Mouse (Mus musculus) neural tube, embryonic 14.5 days (tissue): Measurements from ENCODE around the gene Timm22. TPM values are rescaled to one million over a fixed set of nuclear protein-coding genes. Genes with fewer than 3 reads are reported as not detected.

Source experiments
- ATAC-seq: fragments of 200-750 bp; cut with Nextera tagmentation; 2 replicates; pipeline ENCODE4 v1.8.0; 2017; ENCODE audit warnings: low read depth, mild to moderate bottlenecking, moderate TSS enrichment, moderate library complexity
- H3K27ac ChIP-seq: fragments of 300-500 bp; sonication (generic); 2 replicates; pipeline ENCODE4 v1.5.1; 2014; ENCODE audit warnings: low read depth, mild to moderate bottlenecking, control low read depth, low read length, moderate library complexity, mixed read lengths
- H3K27me3 ChIP-seq: fragments of 300-500 bp; sonication (generic); 2 replicates; pipeline ENCODE4 v1.6.1; 2014; ENCODE audit warnings: low read length; ENCODE audit not compliant: control insufficient read depth, insufficient read depth
- H3K36me3 ChIP-seq: fragments of 300-500 bp; sonication (generic); 2 replicates; pipeline ENCODE4 v1.6.1; 2014; ENCODE audit warnings: low read length, mixed read lengths; ENCODE audit not compliant: control insufficient read depth, insufficient read depth
- H3K4me1 ChIP-seq: fragments of 300-500 bp; sonication (generic); 2 replicates; pipeline ENCODE4 v1.6.1; 2014; ENCODE audit warnings: low read length; ENCODE audit not compliant: control insufficient read depth, insufficient read depth
- H3K4me2 ChIP-seq: fragments of 300-500 bp; sonication (generic); 2 replicates; pipeline ENCODE4 v1.6.1; 2014; ENCODE audit warnings: mild to moderate bottlenecking, low read depth, low read length, control low read depth
- H3K4me3 ChIP-seq: fragments of 300-500 bp; sonication (generic); 2 replicates; pipeline ENCODE4 v1.5.1; 2014; ENCODE audit warnings: low read depth, low read length, control low read depth, mixed read lengths
- H3K9ac ChIP-seq: fragments of 300-500 bp; sonication (generic); replicated peaks from 2 replicates; pipeline ENCODE4 v1.6.1; 2014; ENCODE audit warnings: low read depth, mild to moderate bottlenecking, control low read depth, low read length, mixed read lengths
- H3K9me3 ChIP-seq: fragments of 300-500 bp; sonication (generic); 2 replicates; pipeline ENCODE4 v1.6.1; 2016; ENCODE audit warnings: low read length; ENCODE audit not compliant: control insufficient read depth
- WGBS: fragments of 180-500 bp; shearing (Covaris S2); extraction: QIAGEN DNeasy Blood & Tissue Kit; methylation state at CpG from one replicate; pipeline ENCODE4 v1.1.7; 2014; 5-methylcytosine and 5-hydroxymethylcytosine counted together
- polyA plus RNA-seq: library from polyadenylated mRNA; unstranded; fragments of >200 nt; fragmentation: Nextera tagmentation; extraction: Ambion mirVana; gene quantifications from 2 replicates; pipeline ENCODE4 v1.2.1, GENCODE M21; 2014

Gene Timm22
- 114 and 116 TPM in 2 replicates for polyA plus RNA-seq

GRCm38 (mm10) chr11:76406702-76407583 is at the start of gene Timm22:
Timm22 (plus strand) TSS chr11:76406952.
- 0 out of 2 replicates have a peak, but pooled peaks cover 7% of the 10 kb centered on the region for H3K4me1 ChIP-seq
- no peaks in the 10 kb centered on the region for H3K27me3 ChIP-seq
- H3K4me2 ChIP-seq = peak within 1 kb of the TSS; percentile 67
- H3K36me3 ChIP-seq = no peaks in the 10 kb centered on the region
- peak within 1 kb of the TSS; percentile 75 for H3K9ac ChIP-seq
- no peaks in the 10 kb centered on the region for H3K9me3 ChIP-seq
- H3K27ac ChIP-seq = peak within 1 kb of the TSS; percentile 16; the same call in 1 of the 2 replicates
- ATAC-seq = peak; percentile 94
- H3K4me3 ChIP-seq = peak within 1 kb of the TSS; percentile 67
- under 1% methylated on average over 46 of the region's 46 CpGs for WGBS

- Histone ChIP-seq H3K9ac (no peak overlapping the region), H3K4me3 (no peak overlapping the region), H3K4me1 (peaks cover 27% of the 10 kb centered on the region), H3K9me3 (no peaks in the 10 kb centered on the region), H3K4me2 (no peak overlapping the region), H3K36me3 (no peaks in the 10 kb centered on the region), H3K27me3 (no peaks in the 10 kb centered on the region), H3K27ac (no peak overlapping the region)
- ATAC-seq = no peak
- 52% methylated on average over 12 of the region's 12 CpGs for WGBS
Observed at GRCm38 (mm10) chr11:76357464-76357863, 49.3 kb upstream of the Timm22 start.

GRCm38 (mm10) chr11:76358628-76359320 is 48.0 kb upstream of the Timm22 start:
- Histone ChIP-seq H3K27ac (no peak overlapping the region), H3K36me3 (no peaks in the 10 kb centered on the region), H3K4me3 (no peak overlapping the region), H3K27me3 (no peaks in the 10 kb centered on the region), H3K4me2 (no peak overlapping the region), H3K9ac (no peak overlapping the region), H3K4me1 (peaks cover 33% of the 10 kb centered on the region), H3K9me3 (no peaks in the 10 kb centered on the region)
- ATAC-seq = no peak
- 38% methylated on average over 14 of the region's 14 CpGs for WGBS

- no peak overlapping the region for H3K4me2 ChIP-seq
- peaks cover 35% of the 10 kb centered on the region for H3K4me1 ChIP-seq
- H3K9ac ChIP-seq = no peak overlapping the region
- H3K9me3 ChIP-seq = no peaks in the 10 kb centered on the region
- no peak for ATAC-seq
- H3K27me3 ChIP-seq = no peaks in the 10 kb centered on the region
- no peak overlapping the region for H3K4me3 ChIP-seq
- no peak overlapping the region for H3K27ac ChIP-seq
- 52% methylated on average over 6 of the region's 6 CpGs for WGBS
- no peaks in the 10 kb centered on the region for H3K36me3 ChIP-seq
Observed at GRCm38 (mm10) chr11:76360255-76360654, 46.5 kb upstream of the Timm22 start.

GRCm38 (mm10) chr11:76361422-76361821 is 45.3 kb upstream of the Timm22 start:
- ATAC-seq = no peak
- no peak overlapping the region for H3K27ac ChIP-seq
- no peak overlapping the region for H3K9ac ChIP-seq
- H3K4me1 ChIP-seq = peaks cover 33% of the 10 kb centered on the region
- no peak overlapping the region for H3K4me3 ChIP-seq
- no peaks in the 10 kb centered on the region for H3K9me3 ChIP-seq
- 41% methylated on average over 4 of the region's 4 CpGs for WGBS
- no peaks in the 10 kb centered on the region for H3K27me3 ChIP-seq
- no peaks in the 10 kb centered on the region for H3K36me3 ChIP-seq
- H3K4me2 ChIP-seq = no peak overlapping the region

- Histone ChIP-seq H3K9ac (no peak overlapping the region), H3K4me2 (no peak overlapping the region), H3K4me1 (peaks cover 24% of the 10 kb centered on the region), H3K27me3 (no peaks in the 10 kb centered on the region), H3K27ac (0 out of 2 replicates have a peak overlapping the region, but pooled peaks have one; percentile 31), H3K9me3 (no peaks in the 10 kb centered on the region), H3K36me3 (no peaks in the 10 kb centered on the region), H3K4me3 (no peak overlapping the region)
- peak; percentile 70 for ATAC-seq
- 3% methylated on average over 6 of the region's 6 CpGs for WGBS
Observed at GRCm38 (mm10) chr11:76363178-76363577, 43.6 kb upstream of the Timm22 start.

- WGBS = 8% methylated on average over 9 of the region's 9 CpGs
- H3K9ac ChIP-seq = no peak overlapping the region
Observed at GRCm38 (mm10) chr11:76363636-76364035, 43.1 kb upstream of the Timm22 start.

GRCm38 (mm10) chr11:76364038-76364437 is 42.7 kb upstream of the Timm22 start:
- H3K4me1 ChIP-seq = peaks cover 17% of the 10 kb centered on the region; the same call in 1 of the 2 replicates
- no peak for ATAC-seq

More at GRCm38 (mm10) chr11:76363636-76364035, 43.1 kb upstream of the Timm22 start:
- Histone ChIP-seq H3K4me3 (no peak overlapping the region), H3K9me3 (no peaks in the 10 kb centered on the region), H3K4me1 (peaks cover 20% of the 10 kb centered on the region; the same call in 1 of the 2 replicates), H3K4me2 (no peak overlapping the region), H3K27ac (peak overlapping the region; percentile 56), H3K36me3 (no peaks in the 10 kb centered on the region), H3K27me3 (no peaks in the 10 kb centered on the region)
- ATAC-seq = no peak

GRCm38 (mm10) chr11:76366720-76367119 is 40.0 kb upstream of the Timm22 start:
- peaks cover 19% of the 10 kb centered on the region; the same call in 1 of the 2 replicates for H3K4me1 ChIP-seq
- no peaks in the 10 kb centered on the region for H3K36me3 ChIP-seq
- no peak for ATAC-seq
- no peaks in the 10 kb centered on the region for H3K27me3 ChIP-seq
- 90% methylated on average over 15 of the region's 15 CpGs for WGBS
- H3K9ac ChIP-seq = no peak overlapping the region
- no peak overlapping the region for H3K27ac ChIP-seq
- H3K4me2 ChIP-seq = no peak overlapping the region
- H3K4me3 ChIP-seq = no peak overlapping the region
- H3K9me3 ChIP-seq = no peaks in the 10 kb centered on the region

More at GRCm38 (mm10) chr11:76364038-76364437, 42.7 kb upstream of the Timm22 start:
- Histone ChIP-seq H3K27ac (peak overlapping the region; percentile 56), H3K9ac (no peak overlapping the region), H3K4me3 (no peak overlapping the region), H3K27me3 (no peaks in the 10 kb centered on the region), H3K36me3 (no peaks in the 10 kb centered on the region), H3K4me2 (no peak overlapping the region), H3K9me3 (no peaks in the 10 kb centered on the region)
- WGBS = 46% methylated on average over 5 of the region's 5 CpGs
